Mouse (Mus musculus) lung, postnatal 10 days (tissue): ENCODE results near the gene Ankrd45.
A peak's percentile ranks its signal among the peaks of the same experiment; 100 is the strongest.
"Not testable (repeated sequence)": the region's sequence is repeated elsewhere in the genome, so short reads cannot be mapped to it uniquely, and the experiment has no call there.

ENCODE experiments used
- DNase-seq: peaks from one replicate; pipeline ENCODE4 v3.0.0; 2021

The Ankrd45 gene

DNA sequence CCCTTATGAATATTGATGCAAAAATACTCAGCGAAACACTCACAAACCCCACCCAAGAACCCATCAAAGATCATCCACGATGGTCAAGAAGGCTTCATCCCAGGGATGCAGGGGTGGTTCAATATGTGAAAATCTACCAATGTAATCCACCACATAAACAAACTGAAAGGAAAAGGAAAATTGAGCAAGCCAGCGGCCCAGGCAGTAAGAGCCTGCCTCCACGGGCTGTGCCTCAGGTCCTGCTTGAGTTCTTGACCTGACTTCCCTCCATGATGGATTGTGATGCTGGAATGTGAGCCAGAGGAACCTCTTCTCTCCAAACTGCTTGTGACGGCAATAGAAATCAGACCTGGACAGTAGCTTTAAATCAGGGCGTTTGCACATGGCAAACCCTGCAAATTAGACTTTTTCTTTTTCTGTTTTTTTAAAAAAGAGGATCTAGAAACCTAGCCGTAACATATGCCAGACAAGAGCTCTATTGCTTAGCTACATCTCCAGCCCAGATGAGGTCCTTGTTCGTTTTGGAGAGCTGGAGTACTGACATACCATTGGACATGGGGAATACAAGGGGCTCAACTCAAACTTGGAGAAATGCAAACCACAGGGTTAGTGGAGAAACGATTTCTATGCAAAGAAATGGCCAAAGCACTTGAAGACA, 47.9 kb downstream of the Ankrd45 start:
- DNase-seq, result no peak

DNA sequence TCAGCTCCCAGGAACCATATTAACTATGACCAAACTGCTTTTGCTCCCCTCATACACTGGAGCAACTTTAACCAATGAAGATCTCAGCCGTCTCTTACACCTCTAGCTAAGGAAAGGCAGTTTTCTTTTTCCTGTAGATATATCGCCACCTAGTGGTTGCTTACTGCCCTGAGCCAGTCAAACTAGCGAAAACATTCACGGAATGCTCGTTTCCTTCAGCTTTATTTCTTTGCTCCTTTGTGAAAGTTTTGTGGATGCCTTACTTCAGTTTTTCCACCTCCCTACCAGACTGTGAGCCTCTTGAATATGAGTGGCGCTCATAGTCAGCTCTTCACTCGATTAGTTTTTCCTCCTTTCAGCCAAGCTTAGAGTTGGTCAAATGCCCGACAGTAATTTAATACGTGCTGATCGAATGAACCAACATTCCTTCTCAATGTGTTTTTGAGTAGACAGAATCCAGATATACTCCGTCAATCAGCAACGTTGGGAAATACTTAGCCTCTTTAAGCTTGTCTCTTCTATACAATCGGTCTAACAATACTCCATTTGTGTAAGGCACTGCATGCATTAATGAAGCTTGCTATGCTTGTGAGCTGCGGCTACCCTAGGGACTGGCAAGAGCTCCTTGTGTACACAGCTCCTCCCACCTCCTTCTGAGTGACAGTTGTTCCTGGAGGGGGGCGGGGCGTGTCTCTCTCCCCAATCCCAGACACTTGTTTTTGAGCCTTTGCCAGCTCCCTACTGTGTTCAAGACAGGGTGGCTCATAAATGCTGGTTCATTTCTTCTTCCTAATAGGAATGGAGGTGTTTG, 53.3 kb downstream of the Ankrd45 start:
- DNase-seq, result peak; percentile 92

DNA sequence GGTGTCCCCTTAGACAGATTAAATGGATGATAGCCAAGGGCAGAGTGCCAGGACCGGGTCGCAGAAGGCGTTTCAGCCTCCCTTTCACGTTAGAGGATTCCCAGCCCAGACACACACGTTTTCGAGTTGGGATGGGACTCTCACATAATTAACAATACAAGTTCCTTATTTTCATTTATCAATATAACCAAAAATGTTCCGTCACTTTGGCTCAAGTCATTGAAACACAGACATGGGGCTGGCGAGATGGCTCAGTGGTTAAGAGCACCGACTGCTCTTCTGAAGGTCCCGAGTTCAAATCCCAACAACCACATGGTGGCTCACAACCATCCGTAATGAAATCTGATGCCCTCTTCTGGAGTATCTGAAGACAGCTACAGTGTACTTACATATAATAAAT, 53.9 kb downstream of the Ankrd45 start:
- not testable (repeated sequence) for DNase-seq

DNA sequence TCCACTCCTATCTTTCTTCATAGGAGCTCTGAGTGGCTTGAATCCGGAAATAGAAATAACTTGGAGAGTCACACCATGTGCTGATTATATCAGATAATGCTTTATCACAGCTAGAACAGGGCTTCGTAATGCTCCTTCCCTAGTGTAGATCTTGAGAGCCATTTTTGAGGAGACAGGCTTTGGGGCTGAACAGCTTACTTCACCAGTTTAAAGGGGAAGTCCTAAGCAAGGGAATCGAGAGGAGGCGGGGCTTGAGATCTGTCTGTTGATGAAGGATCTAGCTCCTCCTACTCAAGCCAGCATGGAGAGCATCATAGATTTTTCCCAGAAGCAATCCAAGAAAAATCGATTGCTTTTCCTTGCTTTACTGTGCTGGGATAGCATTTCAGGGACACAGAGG, 57.4 kb downstream of the Ankrd45 start:
- no peak for DNase-seq

DNA sequence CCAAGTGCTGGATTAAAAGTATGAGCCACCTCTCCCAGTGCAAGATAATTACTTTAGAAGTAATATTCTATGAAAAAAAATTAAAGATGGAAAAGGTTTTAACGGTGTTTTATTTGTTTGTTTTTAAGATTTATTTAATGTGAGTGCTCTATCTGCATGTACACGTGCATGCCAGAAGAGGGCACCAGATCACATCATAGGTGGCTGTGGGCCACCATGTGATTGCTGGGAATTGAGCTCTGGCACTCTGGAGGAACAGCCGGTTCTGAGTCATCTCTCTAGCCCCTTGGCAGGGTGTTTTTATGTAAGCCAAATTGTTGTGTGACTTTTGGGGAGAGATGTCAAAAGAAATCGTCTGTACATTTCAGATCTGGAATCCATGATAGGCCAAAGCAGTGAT, 72.0 kb downstream of the Ankrd45 start:
- DNase-seq, result peak; percentile 31

DNA sequence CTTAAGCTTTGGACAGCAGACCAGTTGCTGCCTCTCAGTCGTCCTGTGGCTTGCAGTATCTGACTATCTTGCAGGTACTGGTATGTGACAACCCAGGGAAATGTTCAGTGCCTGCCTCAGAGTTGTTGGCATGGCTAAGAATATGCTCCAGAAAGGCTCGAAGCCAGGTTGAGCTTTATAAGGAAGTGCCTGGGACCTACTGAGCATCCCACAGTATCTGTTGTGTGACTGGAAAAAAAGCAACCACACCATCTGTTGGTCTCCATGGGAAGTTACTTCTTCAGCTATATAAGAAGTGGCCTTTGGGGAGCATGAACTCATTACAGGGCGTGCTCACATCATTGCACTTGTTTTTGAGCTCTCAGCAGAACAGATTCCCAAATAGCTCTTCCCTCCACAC, 77.3 kb downstream of the Ankrd45 start:
- DNase-seq, result no peak
